Mouse (Mus musculus): ENCODE results near the gene Gpr25. TPM values are rescaled to one million over a fixed set of nuclear protein-coding genes. Genes with fewer than 3 reads are reported as not detected.

Gene Gpr25
- polyA plus RNA-seq, 1 experiment from 2014 or later: not detected

DNA sequence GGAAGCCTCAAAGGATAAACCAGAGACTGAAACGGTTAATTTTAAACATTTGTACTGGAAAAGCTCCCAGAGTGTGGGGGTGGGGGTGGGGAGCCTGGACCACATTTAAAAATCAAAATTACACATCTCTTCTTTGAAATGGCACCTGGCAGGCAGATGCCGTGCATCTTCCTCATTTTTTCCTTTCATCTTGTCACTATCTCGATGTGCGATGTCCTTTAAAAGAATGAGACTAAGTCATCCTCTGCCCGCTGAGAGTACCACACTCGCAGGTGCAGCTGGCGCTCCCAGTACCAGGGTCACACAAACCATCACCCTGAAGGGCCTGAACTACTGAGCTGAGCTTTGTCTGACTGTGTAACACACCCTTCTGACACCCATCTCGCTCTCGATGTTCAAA, 2.2 kb downstream of the Gpr25 start:
- no peak overlapping the region for H3K27ac ChIP-seq
- no peak overlapping the region for H3K9ac ChIP-seq (replicated peaks)
- H3K36me3 ChIP-seq: no peaks in the 10 kb centered on the region
- H3K4me1 ChIP-seq (replicated peaks): peaks cover 21% of the 10 kb centered on the region
- peaks cover 79% of the 10 kb centered on the region for H3K27me3 ChIP-seq
- H3K9me3 ChIP-seq: no peaks in the 10 kb centered on the region
- H3K4me2 ChIP-seq: no peak overlapping the region
- 74% methylated on average over 9 of the region's 9 CpGs for WGBS
- ATAC-seq (ENCODE audit: insufficient number of reproducible peaks, insufficient read depth, low FRiP score, low TSS enrichment, low read depth): no peak
- H3K4me3 ChIP-seq (replicated peaks): no peak overlapping the region

DNA sequence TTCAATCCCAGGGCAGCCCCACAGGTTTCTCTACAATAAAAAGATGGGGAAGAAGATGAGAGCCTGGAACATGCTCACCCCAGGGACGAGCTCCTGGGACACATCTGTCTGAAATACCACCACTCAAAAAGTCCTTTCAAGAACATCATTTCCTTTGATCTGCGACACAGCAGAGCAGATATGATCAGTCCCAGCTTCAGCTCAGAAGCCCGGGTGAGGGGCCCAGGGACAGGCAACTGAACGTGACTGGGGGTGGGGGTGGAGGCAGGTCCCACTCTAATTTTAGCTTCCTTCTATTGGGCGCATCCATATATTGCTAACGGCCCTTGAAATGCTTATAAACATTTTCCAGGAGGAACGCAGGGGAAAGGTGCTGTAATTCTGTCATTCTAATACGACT, 5.0 kb downstream of the Gpr25 start:
- ATAC-seq (ENCODE audit: insufficient number of reproducible peaks, insufficient read depth, low FRiP score, low TSS enrichment, low read depth): no peak
- Histone ChIP-seq H3K4me1 (replicated peaks) (peaks cover 18% of the 10 kb centered on the region), H3K4me2 (no peak overlapping the region), H3K4me3 (replicated peaks) (no peak overlapping the region), H3K9me3 (no peaks in the 10 kb centered on the region), H3K27ac (no peak overlapping the region), H3K9ac (replicated peaks) (no peak overlapping the region), H3K27me3 (peaks cover 51% of the 10 kb centered on the region), H3K36me3 (no peaks in the 10 kb centered on the region)
- 25% methylated on average over 8 of the region's 8 CpGs for WGBS

DNA sequence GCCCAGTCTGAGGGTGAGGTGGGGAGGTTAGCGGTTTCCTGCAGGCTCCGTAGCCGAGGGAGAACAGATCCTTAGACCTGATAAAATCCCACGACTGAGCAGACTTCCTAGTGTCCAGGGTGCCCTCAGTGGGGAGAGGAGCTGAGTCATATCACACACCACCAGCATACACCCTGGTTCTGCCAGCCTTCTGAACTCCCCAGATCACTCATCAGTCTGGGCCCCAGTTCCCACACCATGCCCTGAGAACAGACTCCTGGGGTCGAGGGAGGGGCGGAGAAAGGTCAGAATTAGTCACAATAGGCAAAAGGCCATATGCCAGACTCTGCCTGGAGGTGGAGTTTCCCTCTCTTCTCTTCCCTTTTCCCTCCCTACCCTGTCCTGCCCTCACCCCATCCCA, 5.5 kb downstream of the Gpr25 start:
- Histone ChIP-seq H3K27me3 (peaks cover 46% of the 10 kb centered on the region), H3K4me2 (no peak overlapping the region), H3K36me3 (no peaks in the 10 kb centered on the region), H3K9ac (replicated peaks) (no peak overlapping the region), H3K9me3 (no peaks in the 10 kb centered on the region), H3K27ac (no peak overlapping the region), H3K4me3 (replicated peaks) (no peak overlapping the region), H3K4me1 (replicated peaks) (peaks cover 14% of the 10 kb centered on the region)
- 41% methylated on average over 6 of the region's 6 CpGs for WGBS
- ATAC-seq (ENCODE audit: insufficient number of reproducible peaks, insufficient read depth, low FRiP score, low TSS enrichment, low read depth): no peak

DNA sequence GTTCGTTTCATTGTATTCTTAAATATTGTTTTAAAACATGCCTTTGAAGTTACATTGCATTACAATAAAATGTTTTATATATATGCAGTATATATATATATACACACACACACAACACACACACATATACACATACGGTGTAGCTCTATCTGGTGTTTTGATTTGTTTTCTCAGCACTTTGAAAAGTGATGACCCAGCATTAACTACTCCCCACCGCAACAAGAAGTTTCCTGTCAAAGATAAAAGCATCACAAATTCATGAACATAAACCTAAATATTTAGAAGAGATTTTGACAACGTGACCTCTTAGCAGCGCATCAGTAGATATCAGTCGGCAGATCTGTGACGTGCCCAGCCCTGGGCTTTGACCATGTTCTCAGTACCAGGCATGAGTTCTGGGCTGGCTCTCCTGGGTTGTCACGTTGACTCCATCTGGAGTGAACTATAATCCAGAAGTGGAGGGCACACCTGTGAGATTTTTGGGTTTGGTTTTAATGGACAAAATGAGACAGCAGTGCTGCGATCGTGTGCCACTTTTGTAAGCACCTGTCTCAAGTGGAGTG, 6.1 kb downstream of the Gpr25 start:
- no peak for ATAC-seq (ENCODE audit: insufficient number of reproducible peaks, insufficient read depth, low FRiP score, low TSS enrichment, low read depth)
- Histone ChIP-seq H3K27me3 (peaks cover 40% of the 10 kb centered on the region), H3K4me2 (no peak overlapping the region), H3K4me1 (replicated peaks) (peaks cover 9% of the 10 kb centered on the region), H3K27ac (no peak overlapping the region), H3K9me3 (no peaks in the 10 kb centered on the region), H3K36me3 (no peaks in the 10 kb centered on the region), H3K4me3 (replicated peaks) (no peak overlapping the region), H3K9ac (replicated peaks) (no peak overlapping the region)
- WGBS: 85% methylated on average over 10 of the region's 10 CpGs

DNA sequence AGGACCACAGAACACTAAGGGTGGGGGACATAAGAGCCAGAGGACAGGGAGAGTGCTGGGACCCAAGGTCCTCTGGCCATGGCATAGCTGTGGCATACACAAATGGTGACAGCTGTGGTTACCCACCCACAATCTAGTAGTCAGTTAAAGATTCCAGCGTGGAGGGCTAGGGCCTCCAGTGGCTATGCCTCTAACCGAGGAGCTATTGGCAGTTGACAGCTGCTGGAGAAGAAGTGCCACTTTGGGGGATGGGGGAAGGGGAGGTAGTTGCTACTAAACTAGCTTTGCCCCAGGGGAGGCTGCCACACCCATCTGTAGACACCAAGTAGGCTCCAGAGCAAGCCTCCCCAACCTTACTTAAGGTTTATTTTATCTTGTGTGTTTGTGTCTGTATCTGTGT, 7.2 kb downstream of the Gpr25 start:
- no peak overlapping the region for H3K4me2 ChIP-seq
- H3K4me1 ChIP-seq (replicated peaks): peaks cover 7% of the 10 kb centered on the region; the same call in 1 of the 2 replicates
- no peaks in the 10 kb centered on the region for H3K9me3 ChIP-seq
- H3K4me3 ChIP-seq (replicated peaks): no peak overlapping the region
- H3K27ac ChIP-seq: no peak overlapping the region
- H3K27me3 ChIP-seq: peaks cover 29% of the 10 kb centered on the region
- ATAC-seq (ENCODE audit: insufficient number of reproducible peaks, insufficient read depth, low FRiP score, low TSS enrichment, low read depth): no peak
- WGBS: 18% methylated on average over 2 of the region's 2 CpGs
- H3K9ac ChIP-seq (replicated peaks): no peak overlapping the region
- H3K36me3 ChIP-seq: no peaks in the 10 kb centered on the region

DNA sequence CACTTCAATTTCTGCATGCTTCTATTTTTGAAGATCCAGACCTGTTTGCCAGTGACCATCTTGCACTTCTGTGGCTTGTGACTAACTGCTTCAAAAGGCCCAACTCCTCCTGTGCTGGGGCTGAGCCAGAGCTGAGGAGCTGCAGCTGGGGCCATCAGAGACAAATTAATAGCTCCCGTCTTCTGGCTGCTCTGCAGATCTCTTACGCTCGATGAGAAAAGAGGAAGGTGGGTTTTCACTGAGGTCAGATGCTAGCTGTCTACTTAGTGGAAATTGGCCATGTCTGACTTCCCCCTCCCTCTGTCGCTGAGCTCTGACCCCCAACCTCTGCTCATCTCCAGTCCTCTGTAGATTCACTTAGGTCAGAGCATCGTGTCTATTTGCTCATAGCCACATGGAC, 11.0 kb downstream of the Gpr25 start:
- H3K9ac ChIP-seq (replicated peaks): no peak overlapping the region
- H3K36me3 ChIP-seq: no peaks in the 10 kb centered on the region
- H3K4me3 ChIP-seq (replicated peaks): no peak overlapping the region
- no peaks in the 10 kb centered on the region; the same call in 1 of the 2 replicates for H3K27me3 ChIP-seq
- WGBS: 43% methylated on average over 5 of the region's 5 CpGs
- H3K4me1 ChIP-seq (replicated peaks): no peaks in the 10 kb centered on the region
- no peaks in the 10 kb centered on the region for H3K9me3 ChIP-seq
- H3K4me2 ChIP-seq: no peak overlapping the region
- no peak overlapping the region for H3K27ac ChIP-seq
- ATAC-seq (ENCODE audit: insufficient number of reproducible peaks, insufficient read depth, low FRiP score, low TSS enrichment, low read depth): no peak

DNA sequence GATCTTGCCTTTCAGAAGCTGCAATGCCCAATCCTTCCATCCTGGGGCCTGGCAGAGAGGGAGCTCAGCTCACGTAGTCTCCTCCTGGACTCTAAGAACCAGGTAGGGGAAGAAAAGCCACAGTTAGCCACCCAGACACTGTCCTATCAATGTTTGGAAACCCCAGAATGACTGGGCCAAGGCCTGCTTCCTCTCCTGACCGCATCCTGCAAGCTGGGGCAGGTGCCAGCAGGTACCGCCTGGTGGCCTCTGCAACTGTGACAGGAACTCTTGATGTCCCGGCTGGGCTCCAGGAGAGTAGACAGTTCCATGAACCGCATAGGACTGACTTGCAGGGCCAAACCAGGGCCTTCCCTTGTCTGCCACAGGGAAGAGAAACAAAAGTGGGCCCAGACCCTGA, 13.3 kb downstream of the Gpr25 start:
- WGBS: 86% methylated on average over 5 of the region's 5 CpGs
- ATAC-seq (ENCODE audit: insufficient number of reproducible peaks, insufficient read depth, low FRiP score, low TSS enrichment, low read depth): no peak
- Histone ChIP-seq H3K27ac (no peak overlapping the region), H3K4me1 (replicated peaks) (no peaks in the 10 kb centered on the region), H3K9ac (replicated peaks) (no peak overlapping the region), H3K27me3 (no peaks in the 10 kb centered on the region), H3K9me3 (no peaks in the 10 kb centered on the region), H3K36me3 (no peaks in the 10 kb centered on the region), H3K4me2 (no peak overlapping the region), H3K4me3 (replicated peaks) (no peak overlapping the region)

DNA sequence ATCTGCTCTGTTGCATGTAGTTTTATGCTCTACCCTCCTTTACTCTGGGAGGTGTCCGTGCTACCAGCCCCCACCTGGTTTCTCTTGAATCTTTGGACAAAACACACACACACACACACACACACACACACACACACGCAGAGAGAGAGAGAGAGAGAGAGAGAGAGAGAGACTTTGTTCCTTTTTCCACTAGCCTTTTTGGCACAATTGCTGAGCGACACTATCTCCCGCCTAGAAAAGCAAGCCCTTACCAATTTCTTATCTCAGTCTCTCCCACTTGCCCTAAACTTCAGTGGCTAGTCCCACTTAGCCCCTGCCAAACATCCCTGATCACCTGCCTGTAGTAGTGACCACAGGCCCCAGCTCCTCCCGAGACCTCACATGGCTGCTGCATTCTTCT, 16.2 kb downstream of the Gpr25 start:
- Histone ChIP-seq H3K27ac (no peak overlapping the region), H3K4me1 (replicated peaks) (no peaks in the 10 kb centered on the region), H3K9ac (replicated peaks) (no peak overlapping the region), H3K9me3 (no peaks in the 10 kb centered on the region), H3K36me3 (no peaks in the 10 kb centered on the region), H3K4me3 (replicated peaks) (no peak overlapping the region), H3K27me3 (no peaks in the 10 kb centered on the region), H3K4me2 (no peak overlapping the region)
- ATAC-seq (ENCODE audit: insufficient number of reproducible peaks, insufficient read depth, low FRiP score, low TSS enrichment, low read depth): no peak
- 77% methylated on average over 5 of the region's 5 CpGs for WGBS

DNA sequence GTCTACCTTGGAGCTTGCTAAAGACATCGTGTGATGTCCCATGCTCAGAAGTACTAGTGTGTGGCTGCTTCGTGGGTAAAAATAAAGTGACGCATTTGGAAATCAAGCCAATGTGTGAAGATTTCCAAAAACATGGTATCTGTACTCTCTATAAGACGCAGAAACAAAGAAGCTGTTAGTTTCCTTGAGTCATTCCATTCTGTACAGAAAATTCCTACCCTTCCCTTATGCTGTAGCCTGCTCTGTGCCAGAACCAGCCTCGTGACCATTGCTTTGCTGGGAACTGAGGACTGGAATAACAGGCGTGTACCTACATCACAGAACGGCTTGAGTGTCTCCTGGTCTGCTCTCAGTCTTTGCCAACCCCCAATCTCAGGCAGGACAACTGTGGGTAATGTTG, 18.9 kb downstream of the Gpr25 start:
- no peaks in the 10 kb centered on the region for H3K4me1 ChIP-seq (replicated peaks)
- no peak for ATAC-seq (ENCODE audit: insufficient number of reproducible peaks, insufficient read depth, low FRiP score, low TSS enrichment, low read depth)
- WGBS: 92% methylated on average over 7 of the region's 7 CpGs

DNA sequence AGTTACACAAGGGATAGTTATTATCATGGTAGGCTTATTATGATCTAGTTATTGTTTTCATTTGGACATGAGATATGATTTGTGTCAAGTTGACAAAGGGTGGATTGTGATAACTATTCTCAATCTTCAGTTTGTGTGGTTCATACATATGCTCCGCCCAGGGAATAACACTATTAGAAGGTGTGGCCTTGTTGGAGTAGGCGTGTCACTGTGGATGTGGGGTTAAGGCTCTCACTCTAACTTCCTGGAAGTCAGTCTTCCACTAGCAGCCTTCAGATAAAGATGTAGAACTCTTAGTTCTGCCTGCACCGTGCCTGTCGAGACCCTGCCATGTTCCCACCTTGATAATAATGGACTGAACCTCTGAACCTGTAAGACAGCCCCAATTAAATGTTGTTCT, 22.2 kb downstream of the Gpr25 start:
- H3K36me3 ChIP-seq: no peaks in the 10 kb centered on the region

More for the DNA sequence above, 18.9 kb downstream of the Gpr25 start:
- H3K36me3 ChIP-seq: no peaks in the 10 kb centered on the region
- no peaks in the 10 kb centered on the region for H3K27me3 ChIP-seq
- no peak overlapping the region for H3K4me2 ChIP-seq
- no peak overlapping the region for H3K27ac ChIP-seq
- H3K4me3 ChIP-seq (replicated peaks): no peak overlapping the region
- H3K9ac ChIP-seq (replicated peaks): no peak overlapping the region
- no peaks in the 10 kb centered on the region for H3K9me3 ChIP-seq

DNA sequence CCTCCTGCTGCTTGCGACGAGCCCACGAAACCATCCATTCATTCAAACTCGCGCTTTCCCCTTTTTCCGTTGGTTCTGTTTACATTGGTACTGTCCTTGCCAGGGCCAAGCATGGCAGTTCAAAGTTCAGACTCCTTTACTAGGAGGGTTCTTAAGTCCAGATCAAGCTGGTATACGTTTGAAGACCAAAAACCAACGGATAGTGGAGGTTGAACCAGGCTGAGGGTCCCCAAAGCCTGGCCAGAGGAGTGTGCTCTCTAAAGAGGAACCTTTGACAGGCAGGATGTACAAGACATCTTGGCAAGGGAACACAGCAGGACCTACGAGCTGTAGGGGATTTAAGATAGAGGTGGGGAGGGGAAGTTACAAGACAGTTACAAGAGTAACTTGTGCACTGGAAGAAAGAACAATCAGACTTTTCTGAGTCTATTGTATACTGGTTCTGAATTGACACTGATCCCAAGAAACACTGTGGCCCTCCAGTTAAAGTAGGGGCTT, 26.0 kb downstream of the Gpr25 start:
- ATAC-seq (ENCODE audit: insufficient number of reproducible peaks, insufficient read depth, low FRiP score, low TSS enrichment, low read depth): no peak
- H3K4me1 ChIP-seq (replicated peaks): peaks cover 33% of the 10 kb centered on the region
- no peaks in the 10 kb centered on the region for H3K36me3 ChIP-seq
- peak overlapping the region; percentile 67 for H3K4me3 ChIP-seq (replicated peaks)
- 1% methylated on average over 9 of the region's 9 CpGs for WGBS
- H3K9ac ChIP-seq (replicated peaks): peak overlapping the region; percentile 75
- no peaks in the 10 kb centered on the region for H3K9me3 ChIP-seq
- H3K4me2 ChIP-seq: peak overlapping the region; percentile 84
- peak overlapping the region; percentile 87; the same call in 1 of the 2 replicates for H3K27ac ChIP-seq
- no peaks in the 10 kb centered on the region for H3K27me3 ChIP-seq

More for the DNA sequence above, 22.2 kb downstream of the Gpr25 start:
- Histone ChIP-seq H3K4me2 (no peak overlapping the region), H3K27ac (no peak overlapping the region), H3K4me1 (replicated peaks) (no peaks in the 10 kb centered on the region), H3K9ac (replicated peaks) (no peak overlapping the region), H3K9me3 (no peaks in the 10 kb centered on the region), H3K27me3 (no peaks in the 10 kb centered on the region), H3K4me3 (replicated peaks) (no peak overlapping the region)
- no peak for ATAC-seq (ENCODE audit: insufficient number of reproducible peaks, insufficient read depth, low FRiP score, low TSS enrichment, low read depth)
- WGBS: 87% methylated on average over 4 of the region's 4 CpGs
